Mouse (Mus musculus): ENCODE measurements around the gene Ece1.
A peak's percentile ranks its signal among the peaks of the same experiment; 100 is the strongest.
"Not testable (repeated sequence)": the region's sequence is repeated elsewhere in the genome, so short reads cannot be mapped to it uniquely, and the experiment has no call there.

Ece1 gene

DNA sequence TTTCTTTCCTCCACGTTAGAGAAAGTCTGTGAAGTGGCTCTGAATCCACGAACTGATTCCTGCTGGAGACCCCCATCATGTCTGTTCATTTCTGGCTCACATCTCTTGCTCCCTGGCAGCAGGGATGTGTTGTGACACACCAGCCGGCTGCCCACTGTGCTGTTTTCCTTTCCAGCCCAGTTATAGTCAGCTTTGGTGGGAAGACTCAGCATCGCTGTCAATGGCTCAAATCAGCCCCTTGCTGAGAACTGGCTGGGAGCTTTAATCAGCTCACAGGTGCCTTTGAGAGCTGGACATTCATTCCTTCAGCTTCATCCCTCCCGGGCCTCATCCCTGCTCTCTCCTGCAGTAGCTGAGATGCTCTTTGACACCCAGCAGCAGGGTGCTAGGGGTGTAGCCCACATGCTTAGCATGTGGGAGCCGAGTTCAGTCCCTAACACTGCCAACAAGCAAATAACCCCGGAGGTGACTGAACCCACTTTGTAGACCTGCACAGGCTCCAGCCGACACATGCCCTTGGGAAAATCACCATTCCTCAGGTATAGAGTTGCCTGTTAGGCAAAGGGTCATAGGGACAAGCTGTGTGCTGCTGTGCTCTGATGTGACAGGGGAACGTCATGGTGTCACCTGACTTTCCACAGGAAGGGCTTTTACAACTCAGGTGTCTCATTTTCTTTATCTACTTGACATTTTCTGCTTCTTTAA is 80.9 kb downstream of the Ece1 start:
- DNase-seq (ENCODE audit: low spot score): no peak

DNA sequence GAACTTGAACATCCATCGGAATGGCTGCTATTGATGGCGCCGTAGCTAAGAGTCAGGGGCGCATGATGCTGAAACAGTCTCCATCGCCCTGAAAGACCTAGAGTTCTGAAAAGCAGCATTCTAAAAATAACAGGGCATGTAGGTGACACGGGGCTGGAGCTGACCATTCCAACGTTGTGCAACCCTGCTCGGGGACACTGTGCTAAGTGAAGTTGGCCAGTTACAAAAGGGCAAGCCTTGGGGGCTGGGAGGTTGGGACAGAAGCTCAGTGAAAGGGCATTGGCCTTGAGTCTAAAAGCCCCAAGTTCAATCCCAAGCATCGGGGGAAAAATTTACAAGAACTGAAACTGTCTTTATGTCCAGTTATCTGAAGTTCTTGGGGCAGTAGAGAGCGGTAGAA is 81.5 kb downstream of the Ece1 start:
- DNase-seq (ENCODE audit: low spot score): no peak

DNA sequence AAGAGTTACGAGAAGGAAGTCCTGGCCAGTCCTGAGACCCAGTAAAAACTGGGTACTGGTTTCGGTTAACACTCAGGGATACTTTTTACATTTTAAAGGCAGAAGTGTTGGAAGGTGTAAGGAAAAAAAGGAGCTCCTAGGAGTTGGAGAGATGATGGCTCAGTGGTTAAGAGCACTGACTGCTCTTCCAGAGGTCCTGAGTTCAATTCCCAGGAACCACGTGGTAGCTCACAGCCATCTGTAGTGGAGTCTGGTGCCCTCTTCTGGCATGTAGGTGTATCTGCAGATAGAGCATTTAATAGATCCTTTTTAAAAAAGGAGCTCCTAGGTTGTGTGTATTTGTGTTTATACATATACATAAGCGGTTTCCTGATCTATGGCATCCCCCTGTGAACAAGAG is 83.3 kb downstream of the Ece1 start:
- no peak for DNase-seq (ENCODE audit: low spot score)

DNA sequence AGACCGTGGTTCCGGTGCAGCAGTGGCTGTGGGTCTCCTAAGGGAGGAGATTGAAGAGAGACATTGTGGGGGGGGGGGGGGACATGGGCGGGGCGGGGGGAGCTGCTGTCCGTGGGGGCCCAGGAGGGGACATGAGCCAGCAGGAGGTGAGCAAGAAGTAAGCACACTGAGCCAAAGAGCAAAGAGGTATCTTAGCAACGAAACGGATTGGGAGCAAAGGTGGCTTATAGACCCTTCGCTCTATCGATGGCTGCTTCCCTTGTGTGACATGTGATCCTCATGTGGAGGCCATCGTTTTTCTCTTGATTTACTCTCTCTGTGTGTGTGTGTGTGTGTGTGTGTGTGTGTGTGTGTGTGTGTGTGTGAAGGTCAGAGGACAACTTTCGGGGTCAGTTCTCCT is 84.4 kb downstream of the Ece1 start:
- DNase-seq (ENCODE audit: low spot score): no peak

DNA sequence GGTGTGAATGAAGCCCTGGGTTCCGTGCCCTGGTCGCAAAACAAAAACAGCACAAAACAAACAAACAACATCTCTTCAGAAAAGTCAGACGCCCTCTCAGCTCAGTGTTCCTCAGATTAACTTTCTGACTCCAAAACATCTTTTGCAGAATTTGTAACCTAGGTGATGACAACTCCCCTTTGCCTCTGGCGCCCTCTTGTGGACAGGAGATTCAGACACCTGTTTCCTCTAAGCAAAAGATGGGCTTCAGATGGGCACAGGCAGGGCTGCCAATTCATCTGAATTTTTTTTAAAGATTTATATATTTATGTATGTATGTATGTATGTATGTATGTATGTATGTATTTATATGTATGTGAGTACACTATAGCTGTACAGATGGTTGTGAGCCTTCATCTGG is 90.8 kb downstream of the Ece1 start:
- DNase-seq (ENCODE audit: low spot score): peak; percentile 56

DNA sequence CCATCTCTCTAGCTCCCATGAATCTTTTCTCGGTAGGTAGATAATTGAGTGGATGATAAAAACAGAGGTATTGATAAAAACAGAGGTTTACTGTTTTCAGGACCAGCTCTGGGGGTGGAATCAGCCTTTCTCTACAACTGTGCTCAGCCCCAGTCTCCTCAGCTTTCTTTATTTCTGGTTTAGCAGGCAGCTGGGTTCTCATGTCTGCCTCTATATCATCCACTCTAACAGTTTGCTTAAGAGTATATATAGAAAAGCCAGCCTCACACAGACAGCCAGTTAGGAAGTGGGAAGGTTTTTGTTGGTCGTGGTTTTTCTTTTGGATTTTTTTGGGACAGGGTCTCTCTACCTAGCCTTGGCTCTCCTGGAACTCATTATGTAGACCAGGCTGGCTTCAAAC is 92.1 kb downstream of the Ece1 start:
- DNase-seq (ENCODE audit: low spot score): no peak

DNA sequence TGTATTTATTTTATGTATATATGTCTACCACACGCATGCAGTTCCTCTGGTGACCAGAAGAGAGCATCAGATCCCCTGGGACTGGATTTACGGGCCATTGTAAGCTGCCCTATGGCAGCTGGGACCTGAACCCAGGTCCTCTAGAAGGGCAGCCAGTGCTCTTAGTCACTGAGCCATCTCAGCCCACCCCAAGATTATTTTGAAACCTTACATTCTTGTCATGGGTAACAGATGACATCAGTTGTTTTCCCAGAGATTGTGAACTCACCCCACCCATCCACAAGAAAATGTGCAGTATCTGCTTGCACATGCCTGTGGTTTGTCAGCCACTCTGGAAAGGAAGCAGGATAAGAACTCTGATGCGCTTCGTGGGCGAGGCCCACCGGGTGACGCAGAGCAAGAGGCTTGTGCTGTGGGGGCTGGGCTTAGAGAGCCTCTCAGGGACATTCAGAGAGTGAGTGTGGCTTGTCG is 92.9 kb downstream of the Ece1 start:
- DNase-seq (ENCODE audit: low spot score): no peak

DNA sequence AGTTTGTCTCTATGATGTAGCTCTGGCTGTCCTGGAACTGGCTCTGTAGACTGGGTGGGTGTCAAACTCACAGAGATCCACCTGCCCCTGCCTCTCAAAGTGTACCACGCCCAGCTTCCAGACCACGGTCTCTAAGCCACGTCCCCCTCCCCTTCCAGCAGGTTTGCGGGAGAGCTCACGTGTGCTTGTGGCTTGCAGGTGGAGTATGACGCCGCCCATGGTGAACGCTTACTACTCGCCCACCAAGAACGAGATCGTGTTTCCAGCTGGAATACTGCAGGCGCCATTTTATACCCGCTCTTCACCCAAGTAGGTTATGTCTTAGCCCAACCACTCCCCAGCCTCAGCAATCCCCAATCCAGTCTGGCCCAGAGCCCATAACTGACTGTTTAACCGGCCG is 94.2 kb downstream of the Ece1 start:
- no peak for DNase-seq (ENCODE audit: low spot score)

DNA sequence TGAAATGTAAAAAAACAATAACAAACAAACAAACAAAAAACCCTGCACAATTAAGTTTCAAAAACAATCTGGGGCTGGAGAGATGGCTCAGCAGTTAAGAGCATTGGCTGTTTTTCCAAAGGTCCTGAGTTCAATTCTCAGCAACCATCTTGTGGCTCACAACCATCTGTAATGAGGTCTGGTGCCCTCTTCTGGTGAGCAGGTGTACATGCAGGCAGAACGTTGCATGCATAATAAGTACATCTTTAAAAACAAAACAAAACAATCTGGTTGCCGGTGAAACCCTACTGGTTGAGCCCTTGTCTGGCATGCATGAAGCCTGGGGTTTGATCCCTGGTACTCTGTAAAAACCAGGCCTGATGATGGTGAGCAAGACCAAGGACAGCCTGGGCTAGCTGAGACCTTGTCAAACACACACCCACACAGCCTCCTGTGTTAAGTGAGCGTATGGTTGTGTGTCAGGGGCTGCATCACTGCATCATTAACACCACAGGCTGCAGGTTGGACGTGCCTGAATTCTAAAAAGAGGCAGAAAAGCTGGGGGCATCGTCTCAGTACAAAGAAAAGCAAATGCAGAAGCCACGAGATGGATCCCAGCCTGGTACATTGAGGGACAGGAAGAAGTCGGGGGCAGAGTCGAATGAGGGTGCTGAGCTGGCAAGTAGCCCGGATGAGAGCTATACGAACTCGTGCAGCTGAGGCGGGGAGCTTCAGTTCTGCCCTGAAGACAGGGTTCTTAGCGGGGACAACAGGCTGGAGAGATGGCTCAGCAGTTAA is 98.0 kb downstream of the Ece1 start:
- DNase-seq (ENCODE audit: low spot score): no peak

DNA sequence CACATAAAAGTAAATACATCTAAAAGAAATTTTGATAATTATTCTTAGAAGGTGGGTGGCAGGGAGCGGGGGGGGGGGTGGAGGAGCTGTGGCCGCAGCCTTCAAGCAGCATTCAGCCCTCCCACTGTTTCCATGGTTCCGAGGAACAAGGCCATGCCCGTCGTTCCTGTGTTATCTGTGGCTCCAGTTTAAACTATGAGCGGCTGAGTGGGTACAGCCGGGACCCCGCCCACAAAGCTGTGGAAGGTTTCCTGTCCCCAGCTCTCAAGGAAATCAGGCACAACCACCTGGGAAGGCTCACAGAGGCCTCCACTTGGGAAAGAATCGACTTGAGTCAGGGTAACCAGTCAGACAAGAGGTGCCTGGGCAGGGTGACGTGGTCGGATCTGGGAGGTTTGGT is 98.7 kb downstream of the Ece1 start:
- no peak for DNase-seq (ENCODE audit: low spot score)

DNA sequence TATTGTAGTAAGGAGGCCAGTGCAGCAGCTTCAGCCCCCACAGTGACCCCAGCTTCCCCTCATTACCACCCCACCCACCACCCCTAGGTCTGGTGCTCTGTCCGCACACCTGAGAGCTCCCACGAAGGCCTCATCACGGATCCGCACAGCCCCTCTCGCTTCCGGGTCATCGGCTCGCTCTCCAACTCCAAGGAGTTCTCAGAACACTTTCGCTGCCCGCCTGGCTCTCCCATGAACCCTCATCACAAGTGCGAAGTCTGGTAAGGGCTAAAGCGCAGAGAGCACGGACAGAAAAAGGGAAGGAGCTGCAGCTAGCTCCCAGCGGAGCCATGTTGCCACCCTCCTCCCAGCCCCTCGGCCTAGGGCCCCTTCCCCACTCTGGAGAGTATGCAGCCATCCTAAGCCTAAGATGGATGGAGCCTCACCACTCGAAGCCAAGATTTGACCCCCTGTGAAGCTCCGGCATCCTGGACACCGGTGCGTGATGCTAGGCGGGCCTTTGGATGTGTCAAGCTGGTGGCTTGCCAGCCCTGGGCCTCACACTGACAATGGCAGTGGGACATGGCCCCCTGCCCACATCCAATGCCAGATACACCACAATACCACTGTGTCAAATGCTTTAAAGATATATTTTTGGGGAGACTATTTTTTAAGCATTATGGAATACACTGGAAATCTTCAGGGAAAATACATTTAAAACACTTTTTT is 100.8 kb downstream of the Ece1 start:
- no peak for DNase-seq (ENCODE audit: low spot score)

DNA sequence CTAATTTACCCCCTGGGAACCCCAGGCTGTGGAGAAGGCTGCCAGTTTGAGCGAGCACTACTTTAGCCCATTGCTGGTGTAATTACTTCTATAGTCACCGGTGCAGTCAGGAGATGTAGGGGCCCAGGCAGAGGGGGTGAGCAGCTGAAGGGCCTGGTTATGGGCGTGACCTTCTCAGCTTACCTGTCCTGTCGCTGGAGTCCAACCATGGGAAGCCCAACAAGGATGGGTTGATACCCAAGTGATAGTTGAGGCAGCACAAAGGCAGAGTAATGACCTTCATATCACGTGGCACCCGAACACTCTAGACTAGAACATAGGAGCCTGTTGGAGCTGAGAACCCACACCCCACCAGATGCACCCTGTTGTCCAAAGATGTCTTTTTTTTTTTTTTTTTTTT is 101.4 kb downstream of the Ece1 start:
- no peak for DNase-seq (ENCODE audit: low spot score)

DNA sequence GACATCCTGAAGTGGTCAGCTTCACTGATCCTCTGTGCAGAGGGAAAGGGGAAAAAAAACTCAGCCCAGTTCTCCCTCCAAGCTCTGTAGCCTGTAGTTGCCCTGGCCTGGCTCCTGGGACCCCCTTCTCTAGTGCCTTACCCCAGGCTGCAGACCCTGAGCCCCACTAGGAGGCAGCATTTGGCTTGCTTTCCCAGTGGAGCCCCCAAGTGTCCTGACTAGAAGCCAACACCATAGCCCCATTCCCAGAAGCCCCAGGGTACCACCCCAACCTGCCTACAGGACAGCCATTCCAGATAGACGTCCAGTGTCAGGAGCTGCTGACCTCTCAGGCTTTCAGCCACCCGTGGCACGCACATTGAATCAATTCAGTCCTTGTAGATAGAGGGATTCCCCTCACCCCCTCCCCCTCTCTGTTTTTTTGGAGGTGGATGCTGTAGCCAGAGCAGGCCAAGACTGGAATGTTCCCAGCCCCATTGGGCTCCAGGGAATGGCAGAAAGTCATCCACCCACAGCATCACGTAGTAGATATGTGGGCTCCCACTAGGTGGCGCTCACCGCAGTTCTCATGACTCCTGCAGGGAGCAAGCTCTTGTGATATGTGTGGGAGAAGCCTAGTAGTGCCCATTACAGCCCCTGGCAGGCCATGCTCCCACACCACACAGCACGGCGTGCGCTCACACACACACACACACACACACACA is 102.0 kb downstream of the Ece1 start:
- peak; percentile 70 for DNase-seq (ENCODE audit: low spot score)

DNA sequence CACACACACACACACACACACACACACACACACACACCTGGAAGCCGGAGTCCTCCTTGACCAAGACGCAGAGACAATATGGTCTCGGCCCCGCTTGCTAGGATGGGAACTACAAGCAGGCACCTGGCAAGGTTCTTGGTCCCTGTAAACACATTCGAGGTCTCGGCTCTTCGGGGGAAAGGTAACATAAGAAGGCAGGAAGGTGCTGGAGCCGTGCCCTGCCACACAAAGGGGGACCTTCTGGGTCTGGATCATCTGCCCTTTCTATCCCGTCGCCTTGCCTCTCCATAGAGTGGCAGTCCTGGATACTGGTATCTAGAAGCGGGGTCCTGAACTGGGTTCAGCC is 102.5 kb downstream of the Ece1 start:
- DNase-seq (ENCODE audit: low spot score): no peak

DNA sequence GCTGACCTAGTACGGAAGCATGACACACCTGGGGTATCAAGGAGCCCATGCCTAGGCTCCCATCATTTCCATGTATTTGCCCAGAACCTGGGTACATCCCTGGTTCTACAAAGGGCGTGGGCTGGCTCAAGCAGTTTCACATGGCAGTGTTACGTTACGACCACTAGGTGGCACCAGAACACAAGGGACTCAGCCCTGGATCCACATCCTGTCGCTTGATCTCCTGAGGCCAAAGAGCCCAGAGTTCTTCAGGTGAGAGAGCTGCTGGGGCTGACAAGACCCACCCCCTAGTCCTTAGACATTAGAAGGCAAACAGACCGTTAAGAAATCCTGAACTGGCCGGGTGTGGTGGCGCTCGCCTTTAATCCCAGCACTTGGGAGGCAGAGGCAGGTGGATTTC is 106.2 kb downstream of the Ece1 start:
- DNase-seq (ENCODE audit: low spot score): peak; percentile 52

DNA sequence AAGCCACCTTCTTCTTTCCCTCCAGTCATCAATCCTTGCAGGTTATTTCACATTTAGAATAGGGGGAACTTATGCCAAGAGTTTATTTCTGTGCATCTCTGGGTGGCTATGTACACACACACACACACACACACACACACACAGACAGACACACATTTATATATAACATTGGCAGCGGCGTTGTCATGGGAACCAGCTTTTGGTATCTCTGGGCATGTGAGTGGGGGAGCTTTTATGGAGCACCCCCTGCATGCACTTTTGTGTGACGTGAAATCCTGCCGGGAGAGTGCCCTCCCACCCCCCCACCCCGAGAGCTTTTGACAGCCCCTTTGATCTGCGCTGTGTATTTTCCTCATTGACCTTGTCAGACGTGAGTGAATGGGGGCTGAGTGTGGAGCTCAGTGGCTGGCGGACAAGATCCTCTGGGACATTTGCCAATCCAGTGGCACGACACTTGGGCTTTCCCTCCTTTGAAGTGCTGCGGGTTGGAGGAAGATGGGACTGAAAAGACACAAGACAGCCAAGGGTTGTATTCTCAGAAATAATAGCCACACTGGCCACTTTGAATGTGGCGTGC is 108.7 kb downstream of the Ece1 start:
- DNase-seq (ENCODE audit: low spot score): not testable (repeated sequence)

DNA sequence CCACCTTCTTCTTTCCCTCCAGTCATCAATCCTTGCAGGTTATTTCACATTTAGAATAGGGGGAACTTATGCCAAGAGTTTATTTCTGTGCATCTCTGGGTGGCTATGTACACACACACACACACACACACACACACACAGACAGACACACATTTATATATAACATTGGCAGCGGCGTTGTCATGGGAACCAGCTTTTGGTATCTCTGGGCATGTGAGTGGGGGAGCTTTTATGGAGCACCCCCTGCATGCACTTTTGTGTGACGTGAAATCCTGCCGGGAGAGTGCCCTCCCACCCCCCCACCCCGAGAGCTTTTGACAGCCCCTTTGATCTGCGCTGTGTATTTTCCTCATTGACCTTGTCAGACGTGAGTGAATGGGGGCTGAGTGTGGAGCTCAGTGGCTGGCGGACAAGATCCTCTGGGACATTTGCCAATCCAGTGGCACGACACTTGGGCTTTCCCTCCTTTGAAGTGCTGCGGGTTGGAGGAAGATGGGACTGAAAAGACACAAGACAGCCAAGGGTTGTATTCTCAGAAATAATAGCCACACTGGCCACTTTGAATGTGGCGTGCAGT is 112.9 kb downstream of the Ece1 start:
- DNase-seq (ENCODE audit: low spot score): not testable (repeated sequence)

DNA sequence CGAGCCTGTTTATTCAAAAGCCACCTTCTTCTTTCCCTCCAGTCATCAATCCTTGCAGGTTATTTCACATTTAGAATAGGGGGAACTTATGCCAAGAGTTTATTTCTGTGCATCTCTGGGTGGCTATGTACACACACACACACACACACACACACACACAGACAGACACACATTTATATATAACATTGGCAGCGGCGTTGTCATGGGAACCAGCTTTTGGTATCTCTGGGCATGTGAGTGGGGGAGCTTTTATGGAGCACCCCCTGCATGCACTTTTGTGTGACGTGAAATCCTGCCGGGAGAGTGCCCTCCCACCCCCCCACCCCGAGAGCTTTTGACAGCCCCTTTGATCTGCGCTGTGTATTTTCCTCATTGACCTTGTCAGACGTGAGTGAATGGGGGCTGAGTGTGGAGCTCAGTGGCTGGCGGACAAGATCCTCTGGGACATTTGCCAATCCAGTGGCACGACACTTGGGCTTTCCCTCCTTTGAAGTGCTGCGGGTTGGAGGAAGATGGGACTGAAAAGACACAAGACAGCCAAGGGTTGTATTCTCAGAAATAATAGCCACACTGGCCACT is 117.1 kb downstream of the Ece1 start:
- not testable (repeated sequence) for DNase-seq (ENCODE audit: low spot score)

DNA sequence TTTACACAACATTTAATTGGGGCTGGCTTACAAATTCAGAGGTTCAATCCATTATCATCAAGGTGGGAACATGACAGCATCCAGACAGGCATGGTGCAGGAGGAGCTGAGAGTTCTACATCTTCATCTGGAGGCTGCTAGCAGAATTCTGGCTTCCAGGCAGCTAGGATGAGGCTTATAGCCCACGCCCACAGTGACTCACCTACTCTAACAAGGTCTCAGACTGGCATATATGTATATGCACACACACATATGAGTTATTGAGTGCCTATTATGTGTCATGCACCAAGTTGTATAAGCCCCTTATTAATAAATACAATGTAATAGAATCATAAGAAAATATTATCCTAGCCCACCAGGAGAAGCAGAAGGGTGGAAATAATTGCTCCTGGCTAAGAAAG is 120.8 kb downstream of the Ece1 start:
- DNase-seq (ENCODE audit: low spot score): no peak

DNA sequence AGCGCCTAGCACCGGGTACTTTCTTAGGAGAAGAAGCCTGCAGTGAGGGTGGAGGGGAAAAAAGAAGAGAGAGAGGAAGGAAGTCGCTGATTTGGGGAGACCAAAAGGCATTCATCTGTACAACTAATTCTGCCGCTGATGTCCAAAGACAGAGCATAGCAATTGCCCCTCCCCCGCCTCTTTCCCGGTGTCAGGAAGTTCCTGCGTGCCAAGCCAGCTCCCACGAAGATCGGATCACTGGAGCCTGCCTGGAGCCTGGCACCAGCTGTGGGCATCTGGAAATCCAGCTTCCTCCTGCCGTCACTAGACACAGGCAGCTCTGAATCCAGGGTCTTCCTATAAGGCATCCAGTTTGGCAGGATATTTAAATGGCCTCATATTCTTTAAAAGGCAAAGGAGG is 122.2 kb downstream of the Ece1 start:
- no peak for DNase-seq (ENCODE audit: low spot score)

DNA sequence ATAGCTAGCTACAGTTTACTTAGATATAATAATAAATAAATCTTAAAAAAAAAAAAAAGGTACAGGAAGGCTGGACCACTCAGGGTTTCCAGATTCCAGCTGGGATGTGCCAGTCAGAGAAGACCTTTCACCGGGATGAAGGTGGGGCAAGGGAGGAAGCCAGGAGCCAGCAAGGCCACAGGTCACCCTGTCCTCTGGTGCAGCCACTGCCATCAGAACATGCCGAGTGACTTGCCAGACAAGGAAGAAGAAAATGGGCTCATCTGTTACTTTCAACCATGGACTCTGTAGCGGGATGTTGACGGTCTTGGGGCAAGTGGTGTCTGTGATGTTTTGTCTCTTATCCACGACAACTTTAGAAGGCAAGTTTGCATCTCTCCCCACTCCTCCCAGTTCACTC is 122.7 kb downstream of the Ece1 start:
- no peak for DNase-seq (ENCODE audit: low spot score)

Measured in testis, postnatal 14 days (tissue).